Mouse (Mus musculus): ENCODE results near the gene Gm13275.
"Not testable (repeated sequence)": the region's sequence is repeated elsewhere in the genome, so short reads cannot be mapped to it uniquely, and the experiment has no call there.

Gene Gm13275

GRCm38 (mm10) chr4:88793936-88794675 is at the start of gene Gm13275:
TSS of gene Gm13275 (plus strand) at chr4:88794487.
- peak; percentile 72 for DNase-seq

- no peak for DNase-seq
Observed at GRCm38 (mm10) chr4:88749926-88750325, 44.4 kb upstream of the Gm13275 start.

- peak; percentile 69 for DNase-seq
Observed at GRCm38 (mm10) chr4:88754818-88755340, 39.4 kb upstream of the Gm13275 start, which contains the start of gene Gm13271. TSS of gene Gm13271 (plus strand) at chr4:88754868.

- DNase-seq, result peak; percentile 23
Observed at GRCm38 (mm10) chr4:88756581-88757513, 37.4 kb upstream of the Gm13275 start.

GRCm38 (mm10) chr4:88757628-88758031 is 36.7 kb upstream of the Gm13275 start:
- peak; percentile 91 for DNase-seq

- DNase-seq, result not testable (repeated sequence)
Observed at GRCm38 (mm10) chr4:88758751-88759150, 35.5 kb upstream of the Gm13275 start.

- DNase-seq, result peak; percentile 75
Observed at GRCm38 (mm10) chr4:88759610-88760268, 34.5 kb upstream of the Gm13275 start, which contains the start of gene Gm13283. TSS of gene Gm13283 (plus strand) at chr4:88760119.

GRCm38 (mm10) chr4:88760431-88760830 is 33.9 kb upstream of the Gm13275 start:
- peak; percentile 88 for DNase-seq

- peak; percentile 80 for DNase-seq
Observed at GRCm38 (mm10) chr4:88761776-88762175, 32.5 kb upstream of the Gm13275 start.

- DNase-seq, result not testable (repeated sequence)
Observed at GRCm38 (mm10) chr4:88762341-88762740, 31.9 kb upstream of the Gm13275 start.

GRCm38 (mm10) chr4:88763384-88764018 is 30.8 kb upstream of the Gm13275 start:
- DNase-seq, result peak; percentile 70

GRCm38 (mm10) chr4:88773534-88773933 is 20.8 kb upstream of the Gm13275 start, which contains the start of gene Gm13290:
TSS of gene Gm13290 (plus strand) at chr4:88773834.
- DNase-seq, result not testable (repeated sequence)

- not testable (repeated sequence) for DNase-seq
Observed at GRCm38 (mm10) chr4:88776622-88777021, 17.7 kb upstream of the Gm13275 start, which contains the start of gene Gm13289. TSS of gene Gm13289 (plus strand) at chr4:88776922.

- not testable (repeated sequence) for DNase-seq
Observed at GRCm38 (mm10) chr4:88779550-88779949, 14.7 kb upstream of the Gm13275 start, which contains the start of gene Gm13272. TSS of gene Gm13272 (plus strand) at chr4:88779850.

GRCm38 (mm10) chr4:88780320-88780719 is 14.0 kb upstream of the Gm13275 start:
- not testable (repeated sequence) for DNase-seq

GRCm38 (mm10) chr4:88781831-88782230 is 12.5 kb upstream of the Gm13275 start, which contains the start of gene Ifnz:
TSS of gene Ifnz (plus strand) at chr4:88782131.
- not testable (repeated sequence) for DNase-seq

- peak; percentile 32 for DNase-seq
Observed at GRCm38 (mm10) chr4:88782335-88782734, 12.0 kb upstream of the Gm13275 start.

- not testable (repeated sequence) for DNase-seq
Observed at GRCm38 (mm10) chr4:88785409-88785808, 8.9 kb upstream of the Gm13275 start, which contains the start of gene Gm13276. TSS of gene Gm13276 (plus strand) at chr4:88785709.

- DNase-seq, result peak; percentile 83
Observed at GRCm38 (mm10) chr4:88788402-88788801, 5.9 kb upstream of the Gm13275 start, which contains the start of gene Gm13277. TSS of gene Gm13277 (plus strand) at chr4:88788632.

GRCm38 (mm10) chr4:88791250-88791649 is 3.0 kb upstream of the Gm13275 start, which contains the start of gene Gm13278:
TSS of gene Gm13278 (plus strand) at chr4:88791550.
- DNase-seq, result not testable (repeated sequence)

- DNase-seq, result not testable (repeated sequence)
Observed at GRCm38 (mm10) chr4:88797097-88797496, 2.8 kb downstream of the Gm13275 start, which contains the start of gene Gm13279. TSS of gene Gm13279 (plus strand) at chr4:88797397.

Measured in lung, postnatal 10 days (tissue).